Mouse (Mus musculus) brain, adult 2 months (tissue): Measurements from ENCODE around the gene Olfr1170.

Source experiments
- DNase-seq: peaks from one replicate; pipeline ENCODE4 v3.0.0; 2011; ENCODE audit warnings: low read depth, low spot score

The Olfr1170 gene

DNA sequence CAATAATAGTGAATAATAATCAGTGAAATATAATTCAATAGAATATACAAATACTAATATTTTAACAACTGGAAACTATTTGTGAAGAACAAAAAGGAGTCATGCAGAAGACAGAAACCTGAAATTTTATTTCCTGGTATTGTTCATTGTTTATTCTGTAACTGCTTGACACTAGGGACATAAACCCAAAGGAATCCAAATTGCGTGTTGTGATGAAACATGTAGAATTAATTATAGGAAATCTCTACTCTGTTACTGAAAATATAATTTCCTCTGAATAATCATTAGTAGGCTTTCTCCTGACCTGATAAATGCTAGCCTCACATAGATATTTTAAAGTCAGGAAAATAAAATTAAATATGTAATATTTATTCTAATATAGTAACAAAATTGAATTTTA, at the start of gene Olfr1170:
Olfr1170 (minus strand) TSS at position 101 of the 400 bp plus-strand sequence.
- no peak for DNase-seq

DNA sequence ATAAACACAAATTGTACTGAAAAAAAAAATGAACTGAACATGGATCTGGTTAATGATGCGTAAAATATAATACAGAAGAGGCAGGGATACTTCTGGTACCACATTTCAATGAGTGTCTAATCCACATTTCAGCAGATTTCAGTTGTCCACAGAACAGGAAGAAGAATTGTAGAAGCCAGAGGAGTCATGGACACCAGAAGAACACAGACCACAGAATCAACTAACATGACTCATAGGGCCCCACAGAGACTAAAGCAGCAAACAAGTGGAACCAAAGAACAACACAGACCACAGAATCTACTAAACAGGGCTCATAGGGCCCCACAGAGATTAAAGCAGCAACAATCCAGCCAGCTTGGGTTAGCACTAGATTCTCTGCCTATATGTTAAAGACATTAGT, 7.3 kb downstream of the Olfr1170 start:
- no peak for DNase-seq

DNA sequence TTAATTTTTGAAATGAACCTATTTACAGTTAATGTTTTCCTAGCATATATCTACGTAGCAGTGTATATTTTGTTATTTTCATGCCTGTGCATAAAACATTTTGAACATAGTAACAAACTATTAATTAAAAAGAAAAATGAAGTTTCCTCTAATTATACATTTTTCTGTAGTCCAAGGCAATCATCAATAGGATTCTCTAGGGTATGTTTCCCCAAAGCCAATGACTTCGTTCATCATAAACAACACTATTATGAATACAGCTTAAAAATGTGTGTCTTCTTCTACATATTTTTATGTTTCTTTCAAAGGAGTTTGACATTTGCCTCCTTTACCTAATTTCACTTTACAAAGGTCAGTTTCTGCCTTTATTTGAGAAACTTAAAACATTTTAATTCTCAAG, 46.6 kb downstream of the Olfr1170 start, which contains the start of gene Olfr1168:
Olfr1168 (plus strand) TSS at position 301 of the 400 bp plus-strand sequence.
- DNase-seq: no peak
